Mouse (Mus musculus) lung, postnatal 0 days (tissue): ENCODE measurements around the gene Ccdc163. TPM values are rescaled to one million over a fixed set of nuclear protein-coding genes. Genes with fewer than 3 reads are reported as not detected.

Experiments used
- ATAC-seq: fragments of 200-750 bp; cut with Nextera tagmentation; 2 replicates; pipeline ENCODE4 v1.8.0; 2017; ENCODE audit warnings: moderate library complexity
- DNase-seq: peaks from one replicate; pipeline ENCODE4 v3.0.0-alpha.2; 2016; ENCODE audit warnings: low spot score
- H3K27ac ChIP-seq: fragments of 300-500 bp; sonication (generic); 2 replicates; pipeline ENCODE4 v1.5.1; 2014; ENCODE audit warnings: antibody characterized with exemption, mild to moderate bottlenecking, low read length, mixed read lengths
- H3K27me3 ChIP-seq: fragments of 300-500 bp; sonication (generic); replicated peaks from 2 replicates; pipeline ENCODE4 v1.6.1; 2014; ENCODE audit warnings: low read length, mixed read lengths; ENCODE audit not compliant: insufficient read depth
- H3K36me3 ChIP-seq: fragments of 300-500 bp; sonication (generic); 2 replicates; pipeline ENCODE4 v1.6.1; 2014; ENCODE audit warnings: low read length, mixed read lengths; ENCODE audit not compliant: insufficient read depth
- H3K4me1 ChIP-seq: fragments of 300-500 bp; sonication (generic); 2 replicates; pipeline ENCODE4 v1.6.1; 2014; ENCODE audit warnings: antibody characterized with exemption, low read depth, low read length, mixed read lengths; ENCODE audit not compliant: insufficient read depth
- H3K4me2 ChIP-seq: fragments of 300-500 bp; sonication (generic); replicated peaks from 2 replicates; pipeline ENCODE4 v1.6.1; 2014; ENCODE audit warnings: low read depth, mild to moderate bottlenecking, low read length, moderate library complexity, mixed read lengths
- H3K4me3 ChIP-seq: fragments of 300-500 bp; sonication (generic); 2 replicates; pipeline ENCODE4 v1.5.1; 2014; ENCODE audit warnings: low read depth, low read length
- H3K9ac ChIP-seq: fragments of 300-500 bp; sonication (generic); replicated peaks from 2 replicates; pipeline ENCODE4 v1.6.1; 2014; ENCODE audit warnings: low read depth, mild to moderate bottlenecking
- H3K9me3 ChIP-seq: fragments of 300-500 bp; sonication (generic); 2 replicates; pipeline ENCODE4 v1.6.1; 2016; ENCODE audit warnings: low read length, mixed read lengths
- CTCF ChIP-seq: IDR thresholded peaks from 2 replicates; pipeline ENCODE4 v1.5.1; 2016; ENCODE audit warnings: antibody characterized with exemption, mild to moderate bottlenecking
- EP300 ChIP-seq: IDR thresholded peaks from 2 replicates; pipeline ENCODE4 v1.6.1; 2016; ENCODE audit warnings: antibody characterized with exemption, mild to moderate bottlenecking, control low read depth
- WGBS: fragments of 180-500 bp; shearing (Covaris S2); extraction: QIAGEN DNeasy Blood & Tissue Kit; methylation state at CpG from one replicate; pipeline ENCODE4 v1.1.7; 2014; 5-methylcytosine and 5-hydroxymethylcytosine counted together
- polyA plus RNA-seq: library from polyadenylated mRNA; unstranded; fragments of >200 nt; fragmentation: Nextera tagmentation; extraction: Ambion mirVana; gene quantifications from 2 replicates; pipeline ENCODE4 v1.2.1, GENCODE M21; 2015

Gene Ccdc163
- polyA plus RNA-seq, 1 experiment from 2014 or later, result 17.3 TPM

DNA sequence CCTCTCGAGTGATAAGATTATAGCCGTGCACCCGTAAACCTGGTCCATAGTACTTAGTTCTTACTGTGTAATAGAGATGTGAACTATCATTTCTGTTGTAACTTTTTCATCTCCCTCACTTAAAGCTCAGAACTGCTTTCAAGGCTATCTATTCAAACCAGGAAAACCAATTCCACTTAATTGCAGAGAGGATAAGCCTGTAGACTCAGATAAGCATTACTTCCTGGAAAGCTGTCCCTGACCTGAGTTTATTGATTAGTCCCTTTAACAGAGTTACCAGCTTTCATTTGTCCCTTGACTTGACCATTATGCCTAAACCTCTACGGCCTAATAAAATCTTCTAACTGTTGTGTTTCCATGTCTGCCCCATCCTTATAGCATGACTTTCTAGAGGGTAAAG lies 24.4 kb upstream of the Ccdc163 start:
- Histone ChIP-seq H3K36me3 (peaks cover 6% of the 10 kb centered on the region; the same call in 1 of the 2 replicates), H3K4me1 (peaks cover 10% of the 10 kb centered on the region; the same call in 1 of the 2 replicates), H3K9me3 (no peaks in the 10 kb centered on the region), H3K4me2 (no peak overlapping the region), H3K27me3 (no peaks in the 10 kb centered on the region), H3K9ac (no peak overlapping the region), H3K27ac (no peak overlapping the region), H3K4me3 (no peak overlapping the region)
- TF ChIP-seq CTCF, result no peak
- TF ChIP-seq EP300, result no peak
- 80% methylated on average over 4 of the region's 4 CpGs for WGBS
- ATAC-seq (no peak), DNase-seq (no peak)

DNA sequence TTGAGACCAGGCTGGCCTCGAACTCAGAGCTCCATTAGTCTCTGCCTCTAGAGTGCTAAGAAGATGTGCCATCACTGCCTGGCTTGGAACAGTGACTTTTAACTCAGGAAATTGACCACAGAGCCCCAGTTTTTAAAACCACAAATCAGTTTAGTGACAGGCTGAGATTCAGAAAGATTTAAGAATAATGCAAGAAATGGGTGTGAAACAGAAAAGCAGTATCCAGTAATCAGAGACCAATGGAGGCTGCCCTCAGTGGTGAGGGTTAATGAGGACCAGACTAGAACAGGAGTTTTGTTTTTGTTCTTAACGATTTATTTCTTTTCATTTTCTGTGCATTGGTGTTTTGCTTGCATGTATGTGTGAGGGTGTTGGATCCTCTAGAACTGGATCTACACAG lies 23.6 kb upstream of the Ccdc163 start:
- no peak for ATAC-seq
- TF ChIP-seq CTCF, result no peak
- no peak for TF ChIP-seq EP300
- no peak for DNase-seq
- H3K9me3 ChIP-seq, result no peaks in the 10 kb centered on the region
- peak overlapping the region; percentile 82; the same call in 1 of the 2 replicates for H3K9ac ChIP-seq
- no peak overlapping the region; the same call in 1 of the 2 replicates for H3K4me3 ChIP-seq
- WGBS, result 71% methylated on average over 2 of the region's 2 CpGs
- no peaks in the 10 kb centered on the region for H3K27me3 ChIP-seq
- peak overlapping the region; percentile 97 for H3K27ac ChIP-seq
- peak overlapping the region; percentile 58 for H3K4me2 ChIP-seq
- H3K4me1 ChIP-seq, result peaks cover 10% of the 10 kb centered on the region; the same call in 1 of the 2 replicates
- H3K36me3 ChIP-seq, result peaks cover 6% of the 10 kb centered on the region; the same call in 1 of the 2 replicates

DNA sequence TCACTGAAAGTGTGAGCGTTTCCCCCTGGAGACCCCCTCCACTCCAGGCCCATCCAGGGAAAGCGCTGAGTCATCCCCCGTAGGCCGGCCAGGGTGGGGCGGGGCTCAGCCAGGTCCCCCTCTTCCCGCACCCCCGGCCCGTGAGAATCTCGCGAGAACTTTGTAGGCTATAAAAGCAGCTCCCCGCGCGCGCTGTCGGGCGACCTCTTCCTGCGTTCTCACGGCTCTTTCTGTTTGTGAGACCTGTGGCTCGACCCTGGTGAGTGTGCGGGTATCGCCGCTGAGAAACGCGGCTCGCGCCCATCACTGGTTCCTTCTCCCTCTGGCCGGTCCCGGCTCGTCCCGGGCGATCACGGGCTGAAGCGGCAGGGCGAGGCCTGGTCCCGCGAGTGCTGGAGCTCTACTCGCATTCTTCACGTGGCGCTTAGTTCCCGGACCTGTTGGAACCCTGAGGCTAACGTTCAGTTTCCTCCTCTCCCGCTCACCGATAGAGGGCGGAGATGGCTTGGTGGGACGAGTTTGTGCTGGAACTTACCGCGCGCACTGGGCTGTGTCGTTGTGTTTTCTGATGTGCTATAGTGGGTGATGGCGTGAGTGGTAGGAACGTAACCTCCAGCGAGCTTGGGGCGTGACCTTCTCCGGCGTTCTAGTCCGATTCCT lies 22.8 kb upstream of the Ccdc163 start, which contains the start of gene Prdx1:
Prdx1 (plus strand) TSS at position 143 of the 660 bp plus-strand sequence.
- TF ChIP-seq EP300 (peak; percentile 96), CTCF (peak; percentile 90)
- 1% methylated on average over 56 of the region's 56 CpGs for WGBS
- peak; percentile 95 for DNase-seq
- Histone ChIP-seq H3K4me3 (peak within 1 kb of the TSS; percentile 71), H3K9ac (peak within 1 kb of the TSS; percentile 82), H3K4me1 (peaks cover 10% of the 10 kb centered on the region; the same call in 1 of the 2 replicates), H3K36me3 (peaks cover 6% of the 10 kb centered on the region; the same call in 1 of the 2 replicates), H3K27me3 (no peaks in the 10 kb centered on the region), H3K4me2 (peak within 1 kb of the TSS; percentile 58), H3K9me3 (no peaks in the 10 kb centered on the region), H3K27ac (peak within 1 kb of the TSS; percentile 97)
- peak; percentile 96 for ATAC-seq

DNA sequence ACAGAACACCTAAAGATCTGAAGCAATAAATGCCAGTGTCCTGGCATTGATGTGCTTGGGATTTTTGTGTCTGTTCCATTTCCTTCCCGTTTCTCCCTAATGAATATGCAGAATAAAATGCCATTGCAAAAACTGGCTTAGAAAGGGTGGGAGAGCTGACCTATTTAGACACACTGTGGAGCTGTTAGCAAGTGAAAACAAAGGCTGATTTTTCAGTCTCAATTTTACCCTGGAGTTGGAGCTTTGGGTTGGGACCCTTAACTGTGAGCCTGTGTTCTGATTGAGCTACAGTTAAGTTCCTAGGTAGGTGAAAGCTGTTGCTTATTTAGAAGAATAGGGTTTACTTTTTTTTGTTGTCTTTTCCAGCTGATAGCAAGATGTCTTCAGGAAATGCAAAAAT lies 21.3 kb upstream of the Ccdc163 start:
- Histone ChIP-seq H3K27me3 (no peaks in the 10 kb centered on the region), H3K4me1 (peaks cover 10% of the 10 kb centered on the region; the same call in 1 of the 2 replicates), H3K4me3 (peak overlapping the region; percentile 71; the same call in 1 of the 2 replicates), H3K9me3 (no peaks in the 10 kb centered on the region), H3K27ac (no peak overlapping the region), H3K4me2 (peak overlapping the region; percentile 58), H3K9ac (no peak overlapping the region), H3K36me3 (peaks cover 11% of the 10 kb centered on the region; the same call in 1 of the 2 replicates)
- TF ChIP-seq CTCF, result no peak
- TF ChIP-seq EP300, result no peak
- ATAC-seq, result no peak
- 16% methylated on average over 1 of the region's 1 CpGs for WGBS
- no peak for DNase-seq

DNA sequence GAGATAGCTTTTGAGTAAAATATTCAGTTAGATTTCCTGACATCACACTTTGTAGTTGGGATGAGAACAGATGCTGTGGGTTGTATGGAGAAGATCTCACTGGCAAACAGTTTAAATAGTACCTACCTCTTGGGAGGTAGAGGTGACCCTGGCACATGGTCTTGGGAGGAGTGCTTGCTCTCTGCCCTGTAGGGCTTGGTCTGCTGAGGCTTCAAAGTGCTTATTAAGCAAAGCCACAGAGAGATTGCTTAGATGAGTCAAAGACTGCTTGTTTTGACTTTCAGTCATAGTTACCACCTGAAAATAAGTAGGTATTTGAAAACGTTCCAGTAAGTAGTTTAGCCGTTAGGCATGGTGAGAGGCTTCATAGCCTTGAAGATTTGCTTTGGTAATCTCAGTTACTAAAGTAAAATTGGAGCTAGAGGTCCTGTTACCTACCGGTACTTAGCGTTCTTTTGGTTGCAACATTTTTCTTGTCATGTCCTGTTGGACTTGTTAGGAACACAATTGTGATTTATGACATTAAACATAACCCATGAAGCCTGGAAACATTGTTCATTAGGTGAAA lies 18.9 kb upstream of the Ccdc163 start:
- peaks cover 10% of the 10 kb centered on the region; the same call in 1 of the 2 replicates for H3K4me1 ChIP-seq
- WGBS, result 79% methylated on average over 4 of the region's 4 CpGs
- H3K4me2 ChIP-seq, result no peak overlapping the region
- peaks cover 13% of the 10 kb centered on the region; the same call in 1 of the 2 replicates for H3K36me3 ChIP-seq
- no peaks in the 10 kb centered on the region for H3K27me3 ChIP-seq
- H3K9me3 ChIP-seq, result no peaks in the 10 kb centered on the region
- no peak overlapping the region for H3K27ac ChIP-seq
- no peak overlapping the region for H3K9ac ChIP-seq
- H3K4me3 ChIP-seq, result no peak overlapping the region
- ATAC-seq, result no peak
- DNase-seq, result no peak
- TF ChIP-seq EP300 (no peak), CTCF (no peak)

DNA sequence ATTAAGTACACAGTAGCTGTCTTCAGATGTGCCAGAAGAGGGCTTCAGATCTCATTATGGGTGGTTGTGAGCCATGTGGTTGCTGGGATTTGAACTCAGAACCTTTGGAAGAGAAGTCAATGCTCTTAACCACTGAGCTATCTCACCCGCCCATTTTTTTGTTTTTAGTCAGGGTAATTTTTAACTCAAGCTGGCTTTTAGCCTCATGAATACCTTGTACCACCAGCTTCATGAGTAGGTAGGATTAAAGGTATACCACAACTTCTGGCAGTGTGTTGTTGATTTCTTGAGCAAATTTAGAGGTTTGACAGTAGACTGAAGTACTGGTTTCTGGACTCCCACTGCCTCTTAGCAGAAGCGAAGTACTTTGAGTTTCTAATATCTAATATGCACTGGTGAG lies 16.2 kb upstream of the Ccdc163 start:
- 88% methylated on average over 2 of the region's 2 CpGs for WGBS
- Histone ChIP-seq H3K9me3 (no peaks in the 10 kb centered on the region), H3K4me2 (no peak overlapping the region), H3K4me1 (no peaks in the 10 kb centered on the region), H3K27me3 (no peaks in the 10 kb centered on the region), H3K9ac (no peak overlapping the region), H3K27ac (no peak overlapping the region), H3K36me3 (peaks cover 14% of the 10 kb centered on the region; the same call in 1 of the 2 replicates), H3K4me3 (no peak overlapping the region)
- ATAC-seq, result no peak
- TF ChIP-seq EP300, result no peak
- TF ChIP-seq CTCF, result no peak
- DNase-seq, result no peak
